Mouse (Mus musculus): ENCODE measurements at regions not wholly inside any gene's neighbourhood (a gene's known extent, or its start where the extent isn't known, plus 50 kb on each side); places are given as distances from the start of the nearest gene placed in this dataset.

- H3K36me3 ChIP-seq (replicated peaks in 1 of 2; ENCODE audit: control insufficient read depth in 1 of 2, insufficient read depth in 1 of 2, low read length in 1 of 2) = no peaks in the 10 kb centered on the region
- H3K27ac ChIP-seq (ENCODE audit: insufficient read depth, low read depth) = no peak overlapping the region
- TF ChIP-seq USF2 (conservative IDR thresholded peaks at IDR 0.05; ENCODE audit: low read depth, low read length) = no peak
- no peak for TF ChIP-seq ELF1 (IDR thresholded peaks at IDR 0.05; ENCODE audit: low read depth, low read length)
- no peak for TF ChIP-seq ZNF384 (IDR thresholded peaks at IDR 0.05; ENCODE audit: low read depth, low read length)
- TF ChIP-seq MEF2A (IDR thresholded peaks at IDR 0.05; ENCODE audit: borderline replicate concordance, low read depth, low read length) = no peak
- no peak for TF ChIP-seq KAT2A (IDR thresholded peaks at IDR 0.05; ENCODE audit: insufficient replicate concordance, low read length)
- no peak for TF ChIP-seq JUND (conservative IDR thresholded peaks at IDR 0.05; ENCODE audit: low read depth, low read length)
- no peak for TF ChIP-seq UBTF (IDR thresholded peaks at IDR 0.05; ENCODE audit: low read depth, low read length)
- TF ChIP-seq USF1 (IDR thresholded peaks at IDR 0.05; ENCODE audit: low read depth, low read length) = no peak
- no peak for TF ChIP-seq POLR2A (IDR thresholded peaks at IDR 0.05; ENCODE audit: low read depth, low read length)
- no peak for TF ChIP-seq MAFK (IDR thresholded peaks at IDR 0.05; ENCODE audit: insufficient replicate concordance, low read length)
- H3K79me2 ChIP-seq (replicated peaks; ENCODE audit: control insufficient read depth, extremely low read depth, insufficient read depth, poor library complexity, severe bottlenecking) = no peaks in the 10 kb centered on the region
- dilution Hi-C loops (cut with MboI; ENCODE audit: extremely low pct_ligation_motif_present, extremely low pct_unique_long_range_greater_than_20kb, low sequenced_read_pairs) (no loop called here), in situ Hi-C loops (cut with MboI; ENCODE audit: low pct_ligation_motif_present, low pct_unique_long_range_greater_than_20kb, low sequenced_read_pairs) (no loop called here)
- H3K4me2 ChIP-seq (ENCODE audit: insufficient read depth, low read depth, poor library complexity, severe bottlenecking) = no peak overlapping the region
- no peaks in the 10 kb centered on the region for H3K27me3 ChIP-seq (replicated peaks)
- no peaks in the 10 kb centered on the region for H3K4me1 ChIP-seq (ENCODE audit: control insufficient read depth in 1 of 2, insufficient read depth in 2 of 2)
- no peak for DNase-seq (ENCODE audit: extremely low read depth)
- H3K9me3 ChIP-seq (replicated peaks; ENCODE audit: low read length) = peaks cover 46% of the 10 kb centered on the region
- no peak overlapping the region for H3K9ac ChIP-seq (ENCODE audit: insufficient read depth, low read depth)
- H3K4me3 ChIP-seq (replicated peaks in 1 of 3; ENCODE audit: low read depth in 2 of 3, low read length in 2 of 3, poor library complexity in 1 of 3) = no peak overlapping the region
These were observed 116.6 kb upstream of the Kcnip4 start for GRCm38 (mm10) chr5:49641206-49641830.

GRCm38 (mm10) chr5:49639637-49640036 is 114.9 kb upstream of the Kcnip4 start:
- H3K9ac ChIP-seq (ENCODE audit: insufficient read depth, low read depth) = no peak overlapping the region
- TF ChIP-seq EP300 (IDR thresholded peaks at IDR 0.05; ENCODE audit: low read length) = no peak
- TF ChIP-seq RCOR1 (conservative IDR thresholded peaks at IDR 0.05; ENCODE audit: low read depth, low read length) = no peak
- no peak for TF ChIP-seq KAT2A (IDR thresholded peaks at IDR 0.05; ENCODE audit: insufficient replicate concordance, low read length)
- no peak for TF ChIP-seq ETS1 (conservative IDR thresholded peaks at IDR 0.05; ENCODE audit: low read depth, low read length)
- TF ChIP-seq ELF1 (IDR thresholded peaks at IDR 0.05; ENCODE audit: low read depth, low read length) = no peak
- no peak for TF ChIP-seq ZNF384 (IDR thresholded peaks at IDR 0.05; ENCODE audit: low read depth, low read length)
- no peak for TF ChIP-seq MXI1 (IDR thresholded peaks at IDR 0.05; ENCODE audit: low read depth, low read length)
- H3K4me1 ChIP-seq (ENCODE audit: control insufficient read depth in 1 of 2, insufficient read depth in 2 of 2) = no peaks in the 10 kb centered on the region
- in situ Hi-C loops (cut with MboI; ENCODE audit: low pct_ligation_motif_present, low pct_unique_long_range_greater_than_20kb, low sequenced_read_pairs) (no loop called here), dilution Hi-C loops (cut with MboI; ENCODE audit: extremely low pct_ligation_motif_present, extremely low pct_unique_long_range_greater_than_20kb, low sequenced_read_pairs) (no loop called here)
- H3K27ac ChIP-seq (ENCODE audit: insufficient read depth, low read depth) = no peak overlapping the region
- H3K27me3 ChIP-seq (replicated peaks) = no peaks in the 10 kb centered on the region
- no peak overlapping the region for H3K4me3 ChIP-seq (replicated peaks in 1 of 3; ENCODE audit: low read depth in 2 of 3, low read length in 2 of 3, poor library complexity in 1 of 3)
- H3K9me3 ChIP-seq (replicated peaks; ENCODE audit: low read length) = peaks cover 43% of the 10 kb centered on the region
- H3K79me2 ChIP-seq (replicated peaks; ENCODE audit: control insufficient read depth, extremely low read depth, insufficient read depth, poor library complexity, severe bottlenecking) = no peaks in the 10 kb centered on the region
- H3K4me2 ChIP-seq (ENCODE audit: insufficient read depth, low read depth, poor library complexity, severe bottlenecking) = no peak overlapping the region
- no peaks in the 10 kb centered on the region for H3K36me3 ChIP-seq (replicated peaks in 1 of 2; ENCODE audit: control insufficient read depth in 1 of 2, insufficient read depth in 1 of 2, low read length in 1 of 2)
- DNase-seq (ENCODE audit: extremely low read depth) = no peak

All from CH12.LX (cell line).